Mouse (Mus musculus) urinary bladder, postnatal 36 days (tissue): ENCODE measurements around the gene Spocd1.

ENCODE experiments used
- DNase-seq, 2 experiments: peaks; one replicate each; pipeline ENCODE4 v3.0.0; 2022; ENCODE audit warnings: low spot score in 2 of 2, mixed read lengths in 1 of 2

Gene Spocd1

GRCm38 (mm10) chr4:129918464-129918863 is 10.6 kb upstream of the Spocd1 start:
- DNase-seq, result no peak

- no peak for DNase-seq
Measured at GRCm38 (mm10) chr4:129918901-129919300, 10.1 kb upstream of the Spocd1 start.

GRCm38 (mm10) chr4:129920542-129921313 is 8.3 kb upstream of the Spocd1 start:
- no peak for DNase-seq

- DNase-seq, result no peak
Measured at GRCm38 (mm10) chr4:129921314-129921587, 7.8 kb upstream of the Spocd1 start.

- DNase-seq, result no peak
Measured at GRCm38 (mm10) chr4:129924143-129924542, 4.9 kb upstream of the Spocd1 start.

GRCm38 (mm10) chr4:129924694-129925093 is 4.4 kb upstream of the Spocd1 start:
- no peak for DNase-seq

- no peak for DNase-seq
Measured at GRCm38 (mm10) chr4:129926544-129926943, 2.5 kb upstream of the Spocd1 start.

GRCm38 (mm10) chr4:129927091-129927490 is 2.0 kb upstream of the Spocd1 start:
- DNase-seq, result no peak

- peak; percentile 74 to 81 for DNase-seq
Measured at GRCm38 (mm10) chr4:129928124-129928751, 811 bp upstream of the Spocd1 start.

GRCm38 (mm10) chr4:129933696-129934095 is 4.6 kb downstream of the Spocd1 start:
- DNase-seq, result no peak

- no peak for DNase-seq
Measured at GRCm38 (mm10) chr4:129934177-129934855, 5.3 kb downstream of the Spocd1 start.

GRCm38 (mm10) chr4:129951359-129951821 is 22.3 kb downstream of the Spocd1 start:
- DNase-seq, result peak; percentile 47 to 64

GRCm38 (mm10) chr4:129952241-129952810 is 23.3 kb downstream of the Spocd1 start:
- DNase-seq, result no peak

- no peak for DNase-seq
Measured at GRCm38 (mm10) chr4:129954527-129954926, 25.5 kb downstream of the Spocd1 start.

GRCm38 (mm10) chr4:129960180-129960944 is 31.3 kb downstream of the Spocd1 start:
- DNase-seq, result peak; percentile 54 to 68

GRCm38 (mm10) chr4:129965294-129965693 is 36.2 kb downstream of the Spocd1 start:
- DNase-seq, result no peak

GRCm38 (mm10) chr4:129966201-129966600 is 37.2 kb downstream of the Spocd1 start:
- DNase-seq, result no peak

GRCm38 (mm10) chr4:129967024-129968014 is 38.3 kb downstream of the Spocd1 start:
- DNase-seq, result no peak

- DNase-seq, result no peak
Measured at GRCm38 (mm10) chr4:129970168-129970567, 41.1 kb downstream of the Spocd1 start.

- DNase-seq, result no peak
Measured at GRCm38 (mm10) chr4:129970861-129971260, 41.8 kb downstream of the Spocd1 start.
